Mouse (Mus musculus): ENCODE data around the gene Tbc1d16.

- no peak for TF ChIP-seq CTCF (IDR thresholded peaks at IDR 0.05; ENCODE audit: extremely low read depth, insufficient read length, insufficient replicate concordance, low read depth, low read length)
- no peak for TF ChIP-seq POLR2A (IDR thresholded peaks at IDR 0.05; ENCODE audit: low read depth, low read length)
Observed at GRCm38 (mm10) chr11:119142615-119143014, 85.7 kb downstream of the Tbc1d16 start.

Measured in small intestine, adult 2 months (tissue).